Mouse (Mus musculus) ES-E14 (cell line): Measurements from ENCODE around the gene Best2. TPM values are rescaled to one million over a fixed set of nuclear protein-coding genes. Genes with fewer than 3 reads are reported as not detected.

Source experiments
- DNase-seq: peaks from one replicate; pipeline ENCODE4 v3.0.0-alpha.2; 2013; ENCODE audit warnings: low read depth, low spot score
- H3K27ac ChIP-seq: 2 replicates; pipeline ENCODE4 v1.5.1; 2012; ENCODE audit warnings: low read depth, mild to moderate bottlenecking, low read length, moderate library complexity, mixed read lengths; ENCODE audit not compliant: poor library complexity, insufficient read depth, severe bottlenecking
- H3K36me3 ChIP-seq: 2 replicates; pipeline ENCODE4 v1.6.1; 2012; ENCODE audit warnings: mild to moderate bottlenecking, low read length, moderate library complexity, mixed read lengths; ENCODE audit not compliant: control insufficient read depth, poor library complexity, insufficient read depth, severe bottlenecking
- H3K4me1 ChIP-seq, 2 experiments: fragments of 150-350 bp in 1 of 2; sonication (generic) in 1 of 2; 2 replicates each; pipeline ENCODE4 v1.6.1; 2012; ENCODE audit warnings: low read length in 2 of 2, mild to moderate bottlenecking in 1 of 2, mixed read lengths in 1 of 2; ENCODE audit not compliant: control insufficient read depth in 2 of 2, insufficient read depth in 2 of 2, poor library complexity in 1 of 2
- H3K4me3 ChIP-seq, 2 experiments: fragments of 150-350 bp in 1 of 2; sonication (generic) in 1 of 2; 2 replicates each; pipeline ENCODE4 v1.5.1; 2012; ENCODE audit warnings: low read length in 2 of 2, low read depth in 1 of 2, mild to moderate bottlenecking in 1 of 2, mixed read lengths in 1 of 2; ENCODE audit not compliant: insufficient read depth in 1 of 2, poor library complexity in 1 of 2, severe bottlenecking in 1 of 2
- H3K9ac ChIP-seq: 2 replicates; pipeline ENCODE4 v1.6.1; 2012; ENCODE audit warnings: low read depth, mild to moderate bottlenecking, low read length, mixed read lengths; ENCODE audit not compliant: poor library complexity, insufficient read depth, severe bottlenecking
- H3K9me3 ChIP-seq: fragments of 150-350 bp; sonication (generic); 2 replicates; pipeline ENCODE4 v1.6.1; 2012; ENCODE audit warnings: low read depth, mild to moderate bottlenecking, low read length; ENCODE audit not compliant: control insufficient read depth, insufficient read depth
- CHD2 ChIP-seq: IDR thresholded peaks from 2 replicates; pipeline ENCODE4 v1.6.1; 2014; ENCODE audit warnings: mild to moderate bottlenecking, low read depth, low read length, inconsistent platforms
- HCFC1 ChIP-seq: IDR thresholded peaks from 2 replicates; pipeline ENCODE4 v1.6.1; 2012; ENCODE audit warnings: low read length, inconsistent platforms, borderline replicate concordance; ENCODE audit not compliant: insufficient read depth
- MAFK ChIP-seq: IDR thresholded peaks from 2 replicates; pipeline ENCODE4 v1.6.1; 2014; ENCODE audit warnings: mild to moderate bottlenecking, low read depth, low read length, inconsistent platforms; ENCODE audit not compliant: insufficient read depth
- ZC3H11A ChIP-seq: IDR thresholded peaks from 2 replicates; pipeline ENCODE4 v1.6.1; 2012; ENCODE audit warnings: low read depth, mild to moderate bottlenecking, inconsistent platforms, low read length, borderline replicate concordance
- ZNF384 ChIP-seq: IDR thresholded peaks from 2 replicates; pipeline ENCODE4 v1.6.1; 2012; ENCODE audit warnings: low read depth, low read length, inconsistent platforms
- in situ Hi-C, 2 experiments: fragments of 600-800 bp; cut with MboI; formaldehyde crosslinking; loops; one replicate each; pipeline ENCODE4 v1.15.1; 2025; ENCODE audit warnings: low sequenced_read_pairs in 2 of 2, inconsistent platforms in 1 of 2; ENCODE audit not compliant: unreplicated experiment in 2 of 2
- total RNA-seq: library from RNA; depleted of rRNA; stranded (reverse); fragments of 300-350 nt; gene quantifications from 2 replicates; pipeline ENCODE4 v1.2.3, GENCODE M21; 2012

The Best2 gene
- total RNA-seq, 1 experiment, result 0.22 TPM

DNA sequence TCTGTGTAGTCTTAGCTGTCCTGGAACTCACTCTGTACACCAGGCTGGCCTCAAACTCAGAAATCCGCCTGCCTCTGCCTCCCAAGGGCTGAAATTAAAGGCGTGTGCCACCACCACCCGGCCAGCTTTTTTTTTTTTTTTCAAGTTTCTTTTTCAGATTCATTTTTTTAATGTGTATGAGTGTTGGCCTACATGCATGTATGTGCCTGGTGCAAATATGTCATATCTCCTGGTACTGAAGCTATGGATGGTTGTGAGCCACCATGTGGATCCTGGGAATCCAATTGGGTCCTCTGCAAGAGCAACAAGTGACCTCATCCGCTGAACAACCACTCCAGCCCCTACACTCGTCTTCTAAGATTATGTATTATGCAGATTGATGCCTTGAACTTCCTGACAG lies 26.9 kb downstream of the Best2 start:
- H3K9me3 ChIP-seq, result no peaks in the 10 kb centered on the region
- DNase-seq, result no peak
- peak overlapping the region; percentile 15 to 33; a peak in 3 of 4 replicates for H3K4me3 ChIP-seq
- in situ Hi-C loops, result no loop called here
- no peaks in the 10 kb centered on the region for H3K36me3 ChIP-seq
- peaks cover 13 to 17% of the 10 kb centered on the region in 2 experiments for H3K4me1 ChIP-seq
- no peak for TF ChIP-seq ZC3H11A
- 0 out of 2 replicates have a peak, but pooled peaks have one; percentile 10 for TF ChIP-seq ZNF384
- H3K27ac ChIP-seq, result no peak overlapping the region; the same call in 1 of the 2 replicates
- H3K9ac ChIP-seq, result no peak overlapping the region

GRCm38 (mm10) chr8:84986379-84986945 lies 27.9 kb downstream of the Best2 start:
- DNase-seq, result no peak
- H3K9me3 ChIP-seq, result no peaks in the 10 kb centered on the region
- TF ChIP-seq HCFC1 (no peak), ZNF384 (no peak), ZC3H11A (no peak), CHD2 (no peak), MAFK (no peak)
- H3K4me1 ChIP-seq, result peaks cover 13 to 25% of the 10 kb centered on the region in 2 experiments
- peak overlapping the region; percentile 76 for H3K9ac ChIP-seq
- no peaks in the 10 kb centered on the region for H3K36me3 ChIP-seq
- in situ Hi-C loops, result no loop called here
- H3K4me3 ChIP-seq, result peak overlapping the region; percentile 57 to 76
- H3K27ac ChIP-seq, result 0 out of 2 replicates have a peak overlapping the region, but pooled peaks have one; percentile 56

GRCm38 (mm10) chr8:84985684-84986378 lies 28.5 kb downstream of the Best2 start:
- Histone ChIP-seq H3K36me3 (no peaks in the 10 kb centered on the region), H3K9me3 (no peaks in the 10 kb centered on the region), H3K9ac (peak overlapping the region; percentile 82), H3K27ac (peak overlapping the region; percentile 89), H3K4me3 (peak overlapping the region; percentile 57 to 76), H3K4me1 (peaks cover 14 to 29% of the 10 kb centered on the region in 2 experiments)
- in situ Hi-C loops, result no loop called here
- TF ChIP-seq CHD2, result no peak
- peak; percentile 35; the same call in 1 of the 2 replicates for TF ChIP-seq HCFC1
- DNase-seq, result no peak

DNA sequence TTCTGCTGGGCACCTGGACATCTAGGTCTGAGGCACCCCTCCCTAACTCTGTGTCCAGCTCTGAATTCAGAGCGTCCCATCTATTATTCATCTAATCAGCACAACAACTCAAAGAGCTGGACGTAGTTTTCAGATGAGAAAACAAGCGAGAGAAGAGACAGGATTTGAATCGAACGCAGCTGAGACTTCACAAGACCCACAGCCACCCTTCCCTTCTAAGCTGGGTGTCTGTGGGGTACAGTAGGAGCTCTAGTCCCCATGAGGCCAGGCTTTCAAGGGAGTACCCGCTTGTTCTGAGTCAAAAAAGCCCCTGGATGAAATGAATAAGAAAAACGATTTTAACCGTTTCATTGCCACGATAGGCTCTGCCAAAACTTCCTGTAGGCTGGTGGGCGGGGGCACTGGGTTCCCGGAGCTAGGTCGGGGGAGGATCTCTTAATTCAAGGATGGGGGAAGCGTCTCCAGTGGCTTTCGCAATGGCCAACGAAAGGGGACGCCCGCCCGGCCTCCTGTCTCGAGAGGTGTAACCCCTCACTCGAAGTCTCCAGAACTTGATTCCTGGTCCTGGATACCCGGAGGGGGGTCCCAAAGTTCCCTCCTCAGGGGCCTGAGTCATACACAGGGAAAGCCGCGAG lies 29.2 kb downstream of the Best2 start:
- peaks cover 15 to 29% of the 10 kb centered on the region in 2 experiments for H3K4me1 ChIP-seq
- H3K27ac ChIP-seq, result peak overlapping the region; percentile 89
- peak overlapping the region; percentile 82 for H3K9ac ChIP-seq
- DNase-seq, result no peak
- in situ Hi-C loops, result no loop called here
- H3K4me3 ChIP-seq, result peak overlapping the region; percentile 57 to 76
- TF ChIP-seq ZNF384 (no peak), MAFK (no peak), ZC3H11A (no peak), CHD2 (no peak), HCFC1 (no peak)
- H3K9me3 ChIP-seq, result no peaks in the 10 kb centered on the region
- H3K36me3 ChIP-seq, result no peaks in the 10 kb centered on the region
